Mouse (Mus musculus): ENCODE measurements around the gene Pax1. TPM values are rescaled to one million over a fixed set of nuclear protein-coding genes. Genes with fewer than 3 reads are reported as not detected.

The Pax1 gene
- polyA plus RNA-seq, 1 experiment, result not detected

DNA sequence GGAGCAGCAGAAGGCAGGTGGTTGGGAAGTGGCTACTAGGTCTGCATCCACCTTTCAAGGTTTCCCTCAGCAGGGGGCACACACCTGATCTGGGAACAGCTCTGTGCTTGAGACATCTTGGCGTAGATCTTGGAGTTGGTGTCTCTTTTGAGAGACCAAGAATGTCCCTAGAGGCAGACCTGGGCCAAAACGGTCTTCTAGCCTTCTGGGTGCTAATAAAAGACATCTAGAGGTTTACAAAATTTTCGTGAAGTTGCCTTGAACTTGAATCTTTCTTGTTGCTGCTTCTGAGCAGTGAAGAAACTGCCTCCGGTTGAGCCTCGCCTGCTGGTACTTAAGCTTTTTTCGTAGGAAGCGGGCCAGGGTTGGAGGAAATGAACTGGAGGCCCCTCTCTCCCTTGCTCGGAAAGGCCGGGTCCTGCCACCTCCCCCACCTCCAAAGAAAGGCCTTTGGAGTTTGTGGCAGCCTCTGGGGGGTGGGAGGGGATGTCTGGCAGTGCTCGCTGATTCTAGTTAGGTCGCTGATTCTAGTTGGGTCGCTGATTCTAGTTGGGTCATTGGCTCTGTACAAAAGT, 5.6 kb downstream of the Pax1 start:
- H3K4me3 ChIP-seq (ENCODE audit: insufficient read depth, low read depth, low read length), result no peak overlapping the region
- no peaks in the 10 kb centered on the region for H3K4me1 ChIP-seq (ENCODE audit: control insufficient read depth, insufficient read depth, insufficient read length, low read length)
- no peak overlapping the region for H3K27ac ChIP-seq (replicated peaks; ENCODE audit: low read depth, low read length)

GRCm38 (mm10) chr2:147367911-147368591, 6.3 kb downstream of the Pax1 start:
- H3K27ac ChIP-seq (replicated peaks; ENCODE audit: low read depth, low read length), result no peak overlapping the region
- H3K4me3 ChIP-seq (ENCODE audit: insufficient read depth, low read depth, low read length), result no peak overlapping the region
- H3K4me1 ChIP-seq (ENCODE audit: control insufficient read depth, insufficient read depth, insufficient read length, low read length), result no peaks in the 10 kb centered on the region

DNA sequence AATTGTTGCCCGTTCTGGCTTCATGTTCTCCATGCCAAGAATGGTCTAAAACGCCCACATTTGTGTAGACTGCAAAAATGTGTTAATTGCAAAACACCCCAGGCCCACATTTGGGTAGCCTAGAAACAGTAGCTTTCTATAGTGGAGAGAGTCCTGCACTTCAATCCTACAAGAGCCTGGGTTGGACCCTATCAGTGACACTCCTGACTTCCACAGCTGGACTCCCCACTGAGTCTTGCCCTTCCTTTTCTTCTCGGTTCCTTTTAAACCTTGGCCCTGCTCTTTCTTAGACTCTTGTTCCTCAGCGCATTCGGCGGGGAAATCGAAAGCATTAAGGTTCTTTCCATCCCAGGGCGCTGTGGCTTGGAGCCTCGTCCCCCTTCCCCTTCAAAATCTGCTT, 7.8 kb downstream of the Pax1 start:
- Histone ChIP-seq H3K4me3 (ENCODE audit: insufficient read depth, low read depth, low read length) (no peak overlapping the region), H3K4me1 (ENCODE audit: control insufficient read depth, insufficient read depth, insufficient read length, low read length) (no peaks in the 10 kb centered on the region; the same call in 1 of the 2 replicates), H3K27ac (replicated peaks; ENCODE audit: low read depth, low read length) (no peak overlapping the region)

DNA sequence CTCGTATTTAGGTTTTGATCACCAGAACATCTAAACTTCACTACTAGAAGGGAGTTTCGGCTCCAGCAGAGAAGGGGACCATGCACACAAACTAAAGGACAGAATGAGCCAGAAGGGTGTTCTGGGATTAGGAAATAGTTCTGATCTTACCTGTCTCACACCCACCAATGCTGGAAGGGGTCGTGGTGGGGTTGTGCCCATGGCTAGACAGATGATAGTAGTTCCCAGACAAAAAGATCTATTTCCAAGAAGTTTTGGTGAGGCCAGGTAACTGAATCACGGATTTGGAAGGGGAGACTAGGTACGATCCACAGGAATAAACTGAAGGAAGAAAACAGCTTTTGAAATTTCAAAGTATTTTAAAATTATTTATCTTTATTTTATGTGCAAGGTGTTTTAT, 8.4 kb downstream of the Pax1 start:
- H3K27ac ChIP-seq (replicated peaks; ENCODE audit: low read depth, low read length), result no peak overlapping the region
- no peak overlapping the region for H3K4me3 ChIP-seq (ENCODE audit: insufficient read depth, low read depth, low read length)
- no peaks in the 10 kb centered on the region; the same call in 1 of the 2 replicates for H3K4me1 ChIP-seq (ENCODE audit: control insufficient read depth, insufficient read depth, insufficient read length, low read length)

GRCm38 (mm10) chr2:147371289-147371688, 9.6 kb downstream of the Pax1 start:
- no peaks in the 10 kb centered on the region; the same call in 1 of the 2 replicates for H3K4me1 ChIP-seq (ENCODE audit: control insufficient read depth, insufficient read depth, insufficient read length, low read length)
- no peak overlapping the region for H3K4me3 ChIP-seq (ENCODE audit: insufficient read depth, low read depth, low read length)
- H3K27ac ChIP-seq (replicated peaks; ENCODE audit: low read depth, low read length), result no peak overlapping the region

DNA sequence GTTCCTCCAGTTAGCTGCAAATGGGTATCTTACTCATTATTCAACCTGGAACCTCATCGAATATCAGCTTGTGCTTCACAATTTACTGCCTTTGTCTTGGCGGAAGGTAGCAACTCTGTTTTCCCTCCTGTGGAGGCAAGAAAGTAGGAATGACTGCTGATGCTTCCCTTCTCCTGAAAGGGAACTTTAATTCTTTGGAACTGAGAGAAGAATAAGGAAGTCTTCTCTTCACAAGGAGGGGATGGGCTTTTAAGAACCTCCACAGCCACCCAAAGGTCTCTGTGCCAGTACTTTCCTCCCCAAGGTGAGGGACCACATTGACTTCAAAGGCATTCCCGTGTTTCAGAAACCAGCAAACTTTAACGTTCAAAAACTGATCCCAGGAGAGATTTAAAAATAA, 10.1 kb downstream of the Pax1 start:
- H3K27ac ChIP-seq (replicated peaks; ENCODE audit: low read depth, low read length), result no peak overlapping the region
- no peaks in the 10 kb centered on the region; the same call in 1 of the 2 replicates for H3K4me1 ChIP-seq (ENCODE audit: control insufficient read depth, insufficient read depth, insufficient read length, low read length)
- no peak overlapping the region for H3K4me3 ChIP-seq (ENCODE audit: insufficient read depth, low read depth, low read length)

DNA sequence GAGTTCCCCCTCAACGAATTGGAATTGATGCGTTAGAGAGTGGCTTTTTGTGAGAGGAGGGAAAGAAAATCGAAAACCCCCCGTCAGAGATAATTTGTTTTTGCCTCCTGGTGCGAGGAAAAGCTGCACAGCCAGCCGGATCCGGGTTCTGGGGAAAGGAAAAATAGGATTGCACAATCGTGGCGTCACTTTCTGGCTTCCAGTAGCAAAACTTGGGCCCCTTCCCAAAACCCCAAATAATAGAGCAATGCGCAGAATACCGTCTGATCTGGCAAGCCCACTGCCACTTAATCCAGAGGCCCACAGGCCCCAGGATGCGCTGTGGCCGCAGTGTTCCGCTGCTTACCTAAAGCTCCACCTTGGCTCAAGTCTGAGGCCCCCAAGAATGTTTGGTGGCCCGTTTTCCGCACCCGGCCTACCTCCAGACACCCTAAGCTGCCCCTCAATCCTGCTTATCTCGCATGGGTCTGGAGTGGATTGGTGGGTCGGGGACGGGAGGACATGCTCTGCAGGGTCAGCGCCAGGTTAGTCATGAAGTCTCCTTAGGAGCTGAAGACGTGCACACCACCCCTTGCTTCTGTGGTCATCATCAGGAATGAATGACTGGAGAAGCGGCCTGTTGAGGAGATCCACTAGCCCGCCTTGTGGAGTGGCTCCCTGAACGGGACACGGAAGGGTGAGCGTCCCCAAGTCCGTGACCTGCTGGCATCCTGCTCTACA, 11.4 kb downstream of the Pax1 start:
- Histone ChIP-seq H3K4me3 (ENCODE audit: insufficient read depth, low read depth, low read length) (no peak overlapping the region), H3K4me1 (ENCODE audit: control insufficient read depth, insufficient read depth, insufficient read length, low read length) (no peaks in the 10 kb centered on the region; the same call in 1 of the 2 replicates), H3K27ac (replicated peaks; ENCODE audit: low read depth, low read length) (no peak overlapping the region)

GRCm38 (mm10) chr2:147373667-147374007, 11.9 kb downstream of the Pax1 start:
- H3K4me1 ChIP-seq (ENCODE audit: control insufficient read depth, insufficient read depth, insufficient read length, low read length), result no peaks in the 10 kb centered on the region; the same call in 1 of the 2 replicates
- H3K4me3 ChIP-seq (ENCODE audit: insufficient read depth, low read depth, low read length), result no peak overlapping the region

GRCm38 (mm10) chr2:147374245-147374644, 12.5 kb downstream of the Pax1 start:
- Histone ChIP-seq H3K27ac (replicated peaks; ENCODE audit: low read depth, low read length) (no peak overlapping the region), H3K4me3 (ENCODE audit: insufficient read depth, low read depth, low read length) (no peak overlapping the region), H3K4me1 (ENCODE audit: control insufficient read depth, insufficient read depth, insufficient read length, low read length) (no peaks in the 10 kb centered on the region; the same call in 1 of the 2 replicates)

More at GRCm38 (mm10) chr2:147373667-147374007, 11.9 kb downstream of the Pax1 start:
- no peak overlapping the region for H3K27ac ChIP-seq (replicated peaks; ENCODE audit: low read depth, low read length)

DNA sequence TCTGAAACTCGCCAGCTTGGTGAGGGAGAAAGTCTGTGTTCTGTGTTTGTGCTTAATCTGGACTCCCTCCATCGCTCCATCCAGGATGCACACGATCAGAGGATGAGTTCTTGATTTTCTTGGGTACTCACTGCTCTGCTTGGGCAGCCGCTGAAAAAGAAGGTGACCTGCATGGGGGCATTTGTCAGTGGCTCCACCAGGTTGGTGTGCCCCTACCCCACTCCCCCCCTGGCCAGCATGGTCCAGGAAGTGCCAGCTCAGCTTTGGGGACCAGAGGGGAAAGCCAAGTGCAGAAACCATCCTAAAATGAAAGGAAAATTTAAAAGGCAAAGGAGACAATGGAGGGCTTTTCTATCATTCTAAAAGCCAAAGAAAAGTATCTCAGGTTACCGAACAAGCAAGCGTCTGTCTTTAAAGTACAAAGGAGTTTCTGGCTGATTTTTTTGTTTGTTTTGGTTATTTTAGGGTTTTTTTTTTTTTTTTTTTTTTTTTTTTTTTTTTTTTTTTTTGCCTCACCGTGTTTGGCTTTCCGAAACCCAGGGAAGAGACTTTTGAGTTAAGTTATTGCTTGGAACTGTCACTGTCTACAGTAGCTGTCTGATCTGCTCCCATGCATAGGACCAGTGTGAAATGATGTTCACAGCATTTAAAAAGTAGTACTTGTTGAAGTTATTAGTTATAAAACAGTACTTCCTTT, 13.4 kb downstream of the Pax1 start:
- Histone ChIP-seq H3K27ac (replicated peaks; ENCODE audit: low read depth, low read length) (no peak overlapping the region), H3K4me1 (ENCODE audit: control insufficient read depth, insufficient read depth, insufficient read length, low read length) (no peaks in the 10 kb centered on the region; the same call in 1 of the 2 replicates), H3K4me3 (ENCODE audit: insufficient read depth, low read depth, low read length) (no peak overlapping the region)

DNA sequence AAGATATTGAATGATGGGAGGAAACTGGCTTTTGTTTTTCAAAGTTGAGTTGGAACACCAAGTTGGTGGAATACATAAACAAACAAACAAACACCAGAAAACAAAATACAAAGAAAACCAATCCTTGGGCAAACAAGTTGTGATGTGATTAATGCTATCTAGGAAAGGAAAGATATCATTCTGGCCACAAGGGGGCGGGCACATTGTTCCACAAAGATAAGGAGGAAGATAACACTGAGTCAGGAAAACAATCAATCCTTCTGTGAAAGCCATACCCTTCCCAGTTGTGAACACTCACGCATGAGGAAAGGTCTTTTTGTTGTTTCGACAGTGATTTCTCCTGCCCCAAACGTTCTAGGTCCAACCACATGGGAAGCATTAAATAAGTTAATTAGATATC, 17.2 kb downstream of the Pax1 start:
- H3K4me3 ChIP-seq (ENCODE audit: insufficient read depth, low read depth, low read length), result no peak overlapping the region
- no peaks in the 10 kb centered on the region for H3K4me1 ChIP-seq (ENCODE audit: control insufficient read depth, insufficient read depth, insufficient read length, low read length)
- H3K27ac ChIP-seq (replicated peaks; ENCODE audit: low read depth, low read length), result no peak overlapping the region

DNA sequence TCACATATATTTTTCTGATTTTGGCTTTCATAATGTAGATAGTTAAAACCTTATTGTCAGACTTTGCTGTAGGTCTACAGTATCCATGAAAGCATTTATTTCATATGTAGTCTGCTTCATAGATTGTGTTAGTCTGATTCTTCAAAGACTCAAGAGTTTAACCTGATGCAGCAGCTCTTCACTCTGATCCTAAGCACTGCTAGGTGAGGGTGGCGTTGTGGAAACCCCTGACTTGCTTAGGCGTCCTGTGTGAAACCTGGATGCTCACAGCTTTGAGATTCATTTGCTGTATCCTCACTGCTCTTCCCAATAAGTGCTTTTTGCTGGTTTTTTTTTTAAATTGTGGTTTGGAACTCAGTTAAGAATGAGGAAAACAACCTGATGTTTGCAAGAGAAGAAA, 21.6 kb downstream of the Pax1 start:
- no peaks in the 10 kb centered on the region for H3K4me1 ChIP-seq (ENCODE audit: control insufficient read depth, insufficient read depth, insufficient read length, low read length)
- H3K27ac ChIP-seq (replicated peaks; ENCODE audit: low read depth, low read length), result no peak overlapping the region
- H3K4me3 ChIP-seq (ENCODE audit: insufficient read depth, low read depth, low read length), result no peak overlapping the region

GRCm38 (mm10) chr2:147386949-147387348, 25.2 kb downstream of the Pax1 start:
- Histone ChIP-seq H3K4me3 (ENCODE audit: insufficient read depth, low read depth, low read length) (no peak overlapping the region), H3K4me1 (ENCODE audit: control insufficient read depth, insufficient read depth, insufficient read length, low read length) (no peaks in the 10 kb centered on the region), H3K27ac (replicated peaks; ENCODE audit: low read depth, low read length) (no peak overlapping the region)

DNA sequence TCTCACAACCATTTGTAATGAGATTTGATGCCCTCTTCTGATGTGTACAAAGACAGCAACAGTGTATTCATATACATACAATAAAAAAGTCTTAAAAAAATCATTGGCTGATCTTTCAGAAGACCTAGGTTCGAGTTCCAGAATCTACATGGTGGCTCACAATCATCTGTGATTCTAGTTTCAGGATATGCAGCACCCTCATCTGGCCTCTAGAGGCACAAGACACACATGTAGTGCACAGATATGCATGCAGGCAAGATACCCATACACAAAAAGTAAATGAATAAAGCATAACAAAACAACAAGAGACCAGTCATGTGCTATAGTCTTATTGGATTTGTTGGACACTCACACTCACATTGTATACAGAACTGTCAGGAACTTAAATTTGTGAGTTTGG, 47.6 kb downstream of the Pax1 start:
- H3K27ac ChIP-seq (replicated peaks; ENCODE audit: low read depth, low read length), result no peak overlapping the region
- no peaks in the 10 kb centered on the region for H3K4me1 ChIP-seq (ENCODE audit: control insufficient read depth, insufficient read depth, insufficient read length, low read length)
- no peak overlapping the region for H3K4me3 ChIP-seq (ENCODE audit: insufficient read depth, low read depth, low read length)

GRCm38 (mm10) chr2:147415037-147415436, 53.3 kb downstream of the Pax1 start:
- Histone ChIP-seq H3K27ac (replicated peaks; ENCODE audit: low read depth, low read length) (no peak overlapping the region), H3K4me3 (ENCODE audit: insufficient read depth, low read depth, low read length) (no peak overlapping the region), H3K4me1 (ENCODE audit: control insufficient read depth, insufficient read depth, insufficient read length, low read length) (no peaks in the 10 kb centered on the region)
